Mouse (Mus musculus): Measurements from ENCODE around the gene Ncoa3.

Ncoa3 gene

GRCm38 (mm10) chr2:166062431-166062830 lies 70.0 kb downstream of the Ncoa3 start:
- no peak for TF ChIP-seq GATA4 (IDR thresholded peaks at IDR 0.05; ENCODE audit: insufficient replicate concordance, low read length)

GRCm38 (mm10) chr2:166066434-166066833 lies 74.0 kb downstream of the Ncoa3 start:
- no peak for TF ChIP-seq GATA4 (IDR thresholded peaks at IDR 0.05; ENCODE audit: insufficient replicate concordance, low read length)

- no peak for TF ChIP-seq GATA4 (IDR thresholded peaks at IDR 0.05; ENCODE audit: insufficient replicate concordance, low read length)
These were observed 75.8 kb downstream of the Ncoa3 start for GRCm38 (mm10) chr2:166068261-166068660.

GRCm38 (mm10) chr2:166069164-166069563 lies 76.7 kb downstream of the Ncoa3 start:
- no peak for TF ChIP-seq GATA4 (IDR thresholded peaks at IDR 0.05; ENCODE audit: insufficient replicate concordance, low read length)

GRCm38 (mm10) chr2:166069738-166070137 lies 77.3 kb downstream of the Ncoa3 start:
- no peak for TF ChIP-seq GATA4 (IDR thresholded peaks at IDR 0.05; ENCODE audit: insufficient replicate concordance, low read length)

GRCm38 (mm10) chr2:166071481-166071880 lies 79.0 kb downstream of the Ncoa3 start:
- no peak for TF ChIP-seq GATA4 (IDR thresholded peaks at IDR 0.05; ENCODE audit: insufficient replicate concordance, low read length)

GRCm38 (mm10) chr2:166071889-166072288 lies 79.5 kb downstream of the Ncoa3 start:
- TF ChIP-seq GATA4 (IDR thresholded peaks at IDR 0.05; ENCODE audit: insufficient replicate concordance, low read length) = no peak

- TF ChIP-seq GATA4 (IDR thresholded peaks at IDR 0.05; ENCODE audit: insufficient replicate concordance, low read length) = no peak
These were observed 80.6 kb downstream of the Ncoa3 start for GRCm38 (mm10) chr2:166073082-166073481.

- TF ChIP-seq GATA4 (IDR thresholded peaks at IDR 0.05; ENCODE audit: insufficient replicate concordance, low read length) = no peak
These were observed 81.9 kb downstream of the Ncoa3 start for GRCm38 (mm10) chr2:166074322-166074721.

- TF ChIP-seq GATA4 (IDR thresholded peaks at IDR 0.05; ENCODE audit: insufficient replicate concordance, low read length) = no peak
These were observed 84.9 kb downstream of the Ncoa3 start for GRCm38 (mm10) chr2:166077371-166077770.

- no peak for TF ChIP-seq GATA4 (IDR thresholded peaks at IDR 0.05; ENCODE audit: insufficient replicate concordance, low read length)
These were observed 86.8 kb downstream of the Ncoa3 start for GRCm38 (mm10) chr2:166079231-166079630.

- TF ChIP-seq GATA4 (IDR thresholded peaks at IDR 0.05; ENCODE audit: insufficient replicate concordance, low read length) = no peak
These were observed 87.8 kb downstream of the Ncoa3 start for GRCm38 (mm10) chr2:166079961-166080885.

GRCm38 (mm10) chr2:166080967-166081750 lies 88.7 kb downstream of the Ncoa3 start:
- no peak for TF ChIP-seq GATA4 (IDR thresholded peaks at IDR 0.05; ENCODE audit: insufficient replicate concordance, low read length)

GRCm38 (mm10) chr2:166082193-166082592 lies 89.8 kb downstream of the Ncoa3 start:
- TF ChIP-seq GATA4 (IDR thresholded peaks at IDR 0.05; ENCODE audit: insufficient replicate concordance, low read length) = no peak

- TF ChIP-seq GATA4 (IDR thresholded peaks at IDR 0.05; ENCODE audit: insufficient replicate concordance, low read length) = no peak
These were observed 90.2 kb downstream of the Ncoa3 start for GRCm38 (mm10) chr2:166082661-166083060.

GRCm38 (mm10) chr2:166083542-166084031 lies 91.2 kb downstream of the Ncoa3 start:
- TF ChIP-seq GATA4 (IDR thresholded peaks at IDR 0.05; ENCODE audit: insufficient replicate concordance, low read length) = no peak
